Comparison of ENCODE assay signal across 35 mouse cellular contexts in the genomic region with DNA sequence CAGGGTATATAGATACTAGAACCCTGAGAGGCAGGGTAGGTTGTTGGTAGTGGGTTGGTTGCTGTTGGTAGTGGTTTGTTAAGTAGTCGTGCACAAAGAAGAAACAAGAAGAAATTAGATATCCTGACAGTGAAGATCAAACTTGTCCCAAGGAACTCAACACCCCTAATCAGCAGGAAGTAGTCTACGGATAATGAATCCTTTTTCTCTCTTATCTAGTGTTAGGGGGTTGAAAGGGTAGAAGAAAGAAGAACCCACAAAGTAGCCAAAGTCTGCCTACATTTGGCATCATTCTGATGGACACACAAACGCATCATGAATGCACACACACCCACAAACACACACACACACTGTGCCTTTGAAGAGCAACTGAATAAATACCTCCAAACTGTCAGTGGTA.
"Had no signal": no experiment of that assay in that cellular context is flagged by ENCODE, and none has a peak within 500 bp of the region (broad histone marks: within the 10 kb centered on the region; RNA-seq: fewer than 3 reads in every experiment).

No protein-coding gene starts in this region.

- ATAC-seq: hindbrain, embryonic 16.5 days; hindbrain, postnatal 0 days; inflammation-experienced regulatory T-cells, adult 6 months; intestine, embryonic 15.5 days; intestine, embryonic 16.5 days; intestine, postnatal 0 days had no signal

- H3K4me3 ChIP-seq: heart, embryonic 10.5 days; heart, embryonic 12.5 days; heart, embryonic 13.5 days; heart, embryonic 15.5 days; hindbrain, embryonic 10.5 days; hindbrain, embryonic 12.5 days; hindbrain, embryonic 13.5 days; hindbrain, embryonic 15.5 days; intestine, embryonic 15.5 days; kidney, embryonic 15.5 days; layer of hippocampus, adult 2 months had no signal

- H3K4me2 ChIP-seq: heart, embryonic 11.5 days; heart, embryonic 12.5 days; heart, embryonic 13.5 days; heart, embryonic 15.5 days; hindbrain, embryonic 12.5 days; hindbrain, embryonic 13.5 days; hindbrain, embryonic 14.5 days; hindbrain, embryonic 15.5 days; intestine, embryonic 15.5 days; kidney, embryonic 15.5 days had no signal

- DNase-seq: heart, postnatal 10 days; heart, postnatal 14 days; heart, postnatal 36 days; heart, postnatal 4 days; kidney, adult 11 months; kidney, adult 18-20 months; kidney, adult 2 months; kidney, adult 8-10 months; kidney, adult 9 months; kidney, postnatal 10 days; kidney, postnatal 14 days; kidney, postnatal 25 days; kidney, postnatal 36 days; kidney, postnatal 4 days; layer of hippocampus, adult 9-11 months; layer of hippocampus, postnatal 36 days had no signal

- H3K9ac ChIP-seq: heart, embryonic 12.5 days; heart, embryonic 13.5 days; heart, embryonic 15.5 days; hindbrain, embryonic 12.5 days; hindbrain, embryonic 13.5 days; hindbrain, embryonic 14.5 days; hindbrain, embryonic 15.5 days; intestine, embryonic 15.5 days; kidney, embryonic 15.5 days had no signal

- H3K27ac ChIP-seq: heart, embryonic 10.5 days; heart, embryonic 13.5 days; heart, embryonic 15.5 days; hindbrain, embryonic 10.5 days; hindbrain, embryonic 12.5 days; hindbrain, embryonic 13.5 days; hindbrain, embryonic 14.5 days; hindbrain, embryonic 15.5 days; hindbrain, postnatal 0 days; intestine, embryonic 15.5 days; kidney, embryonic 15.5 days; kidney, postnatal 0 days; layer of hippocampus, adult 2 months had no signal

- H3K27me3 ChIP-seq: hindbrain, embryonic 12.5 days; hindbrain, embryonic 13.5 days; hindbrain, embryonic 15.5 days; intestine, embryonic 15.5 days; kidney, embryonic 15.5 days had no signal

- H3K36me3 ChIP-seq: heart, embryonic 10.5 days; heart, embryonic 12.5 days; heart, embryonic 13.5 days; heart, embryonic 15.5 days; hindbrain, embryonic 10.5 days; hindbrain, embryonic 12.5 days; hindbrain, embryonic 13.5 days; hindbrain, embryonic 15.5 days; intestine, embryonic 15.5 days; kidney, embryonic 15.5 days had no signal

- H3K9me3 ChIP-seq: heart, embryonic 10.5 days; heart, embryonic 12.5 days; heart, embryonic 13.5 days; heart, embryonic 15.5 days; hindbrain, embryonic 10.5 days; hindbrain, embryonic 12.5 days; hindbrain, embryonic 13.5 days; hindbrain, embryonic 15.5 days; intestine, embryonic 15.5 days; kidney, embryonic 15.5 days had no signal

- H3K4me1 ChIP-seq: heart, embryonic 10.5 days; heart, embryonic 12.5 days; heart, embryonic 13.5 days; heart, embryonic 15.5 days; hindbrain, embryonic 12.5 days; hindbrain, embryonic 15.5 days; intestine, embryonic 15.5 days; kidney, embryonic 15.5 days had no signal
